Mouse (Mus musculus) right cerebral cortex, postnatal 36 days (tissue): ENCODE data around the gene Sema3b.
"Not testable (repeated sequence)": the region's sequence is repeated elsewhere in the genome, so short reads cannot be mapped to it uniquely, and the experiment has no call there.

Experiments used
- DNase-seq, 2 experiments: peaks; one replicate each; pipeline ENCODE4 v3.0.0; 2022; ENCODE audit warnings: low spot score in 2 of 2, mixed read lengths in 1 of 2

Gene Sema3b

DNA sequence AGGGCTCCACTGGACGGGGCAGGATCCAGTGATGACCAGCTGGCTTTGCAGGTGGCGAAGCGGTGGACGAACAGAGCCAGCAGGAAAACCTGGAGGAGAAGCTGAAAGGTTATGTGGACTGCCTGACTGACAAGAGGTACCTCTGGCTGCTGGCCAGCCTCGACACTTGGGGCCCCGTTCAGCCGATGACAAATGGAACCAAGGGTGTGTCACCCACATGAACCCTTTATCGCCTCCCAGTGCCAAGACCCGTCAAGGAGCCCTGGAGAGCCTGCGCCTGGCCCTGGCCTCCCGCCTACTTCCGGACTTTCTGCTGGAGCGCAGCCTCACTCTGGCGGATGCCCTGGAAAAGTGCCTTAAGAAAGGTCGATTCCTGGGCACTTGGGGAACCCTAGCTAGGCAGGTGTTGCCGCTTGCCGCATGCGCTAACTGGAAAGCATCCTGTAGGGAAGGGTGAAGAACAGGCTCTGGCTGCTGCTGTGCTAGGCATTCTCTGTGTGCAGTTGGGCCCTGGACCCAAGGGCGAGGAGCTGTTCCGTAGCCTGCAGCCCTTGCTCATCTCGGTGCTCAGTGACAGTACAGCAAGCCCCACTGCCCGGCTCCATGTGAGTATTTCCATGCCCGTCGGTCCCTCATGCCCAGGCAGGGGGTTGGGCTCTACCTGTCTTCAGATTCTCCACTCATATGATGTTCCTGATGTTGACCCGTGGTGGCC lies 18.8 kb downstream of the Sema3b start:
- DNase-seq: no peak

GRCm38 (mm10) chr9:107587833-107588639 lies 21.0 kb downstream of the Sema3b start:
- DNase-seq: no peak

DNA sequence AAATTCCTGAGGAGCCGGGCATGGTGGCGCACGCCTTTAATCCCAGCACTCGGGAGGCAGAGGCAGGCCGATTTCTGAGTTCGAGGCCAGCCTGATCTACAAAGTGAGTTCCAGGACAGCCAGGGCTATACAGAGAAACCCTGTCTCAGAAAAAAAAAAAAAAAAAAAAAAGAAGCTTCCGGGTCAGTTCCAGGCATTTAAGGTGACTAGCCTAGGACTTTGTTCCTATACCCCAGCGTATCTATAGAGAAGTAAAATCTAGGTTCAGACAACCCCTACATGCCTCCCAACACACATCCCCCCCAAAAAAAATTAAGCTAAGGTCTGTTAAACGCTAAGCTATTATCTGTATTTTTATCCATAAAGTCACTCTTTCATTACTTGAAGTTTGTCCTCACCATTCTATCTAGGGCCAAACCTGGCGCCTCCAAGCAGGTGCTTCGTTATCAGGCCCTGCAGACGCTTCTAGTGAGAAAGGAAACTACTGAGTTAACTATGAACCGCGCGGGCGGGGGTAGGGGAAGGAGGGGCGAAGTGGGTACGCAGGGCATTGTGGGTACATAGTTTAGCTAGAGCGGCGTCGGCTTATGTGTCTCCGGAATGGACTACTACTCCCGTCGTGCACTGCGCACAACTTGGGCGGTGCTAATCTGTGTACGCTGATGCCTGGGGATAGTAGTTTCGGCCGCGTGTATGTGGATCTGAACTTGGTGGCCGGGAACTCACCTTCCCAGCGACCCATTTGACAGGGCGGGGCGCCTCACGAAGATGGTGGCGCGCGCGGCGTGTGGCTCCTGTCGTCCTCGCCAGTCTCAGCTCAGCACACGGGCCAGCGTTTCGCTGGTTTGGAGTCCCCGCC lies 21.8 kb downstream of the Sema3b start, which contains the start of gene Ifrd2:
Ifrd2 (plus strand) TSS at position 669 of the 859 bp plus-strand sequence.
- peak; percentile 99 for DNase-seq

GRCm38 (mm10) chr9:107586504-107586903 lies 22.5 kb downstream of the Sema3b start:
- DNase-seq: no peak

DNA sequence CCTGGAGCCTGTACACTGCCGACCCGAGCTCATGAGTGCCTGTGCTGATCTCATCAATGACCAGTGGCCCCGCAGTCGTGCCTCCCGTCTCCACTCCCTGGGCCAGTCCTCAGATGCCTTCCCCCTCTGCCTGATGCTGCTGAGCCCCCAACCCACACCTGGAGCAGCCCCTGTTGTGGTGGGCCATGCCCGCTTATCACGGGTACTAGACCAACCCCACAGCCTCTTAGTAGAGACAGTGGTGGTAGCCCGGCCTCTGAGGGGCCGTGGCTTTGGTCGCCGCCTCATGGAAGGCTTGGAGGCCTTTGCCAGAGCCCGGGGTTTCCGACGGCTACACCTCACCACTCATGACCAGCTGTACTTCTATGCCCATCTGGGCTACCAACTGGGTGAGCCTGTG lies 25.9 kb downstream of the Sema3b start:
- DNase-seq: no peak

GRCm38 (mm10) chr9:107582509-107583062 lies 26.4 kb downstream of the Sema3b start:
- DNase-seq: no peak

- no peak for DNase-seq
Observed at GRCm38 (mm10) chr9:107581584-107581983, 27.4 kb downstream of the Sema3b start.

- peak; percentile 86 to 91 for DNase-seq
Observed at GRCm38 (mm10) chr9:107580501-107581317, 28.3 kb downstream of the Sema3b start, which contains the start of gene Hyal3. Gene Hyal3, plus strand, starts transcription at chr9:107580818.

GRCm38 (mm10) chr9:107579023-107579900 lies 29.8 kb downstream of the Sema3b start:
- DNase-seq: no peak

DNA sequence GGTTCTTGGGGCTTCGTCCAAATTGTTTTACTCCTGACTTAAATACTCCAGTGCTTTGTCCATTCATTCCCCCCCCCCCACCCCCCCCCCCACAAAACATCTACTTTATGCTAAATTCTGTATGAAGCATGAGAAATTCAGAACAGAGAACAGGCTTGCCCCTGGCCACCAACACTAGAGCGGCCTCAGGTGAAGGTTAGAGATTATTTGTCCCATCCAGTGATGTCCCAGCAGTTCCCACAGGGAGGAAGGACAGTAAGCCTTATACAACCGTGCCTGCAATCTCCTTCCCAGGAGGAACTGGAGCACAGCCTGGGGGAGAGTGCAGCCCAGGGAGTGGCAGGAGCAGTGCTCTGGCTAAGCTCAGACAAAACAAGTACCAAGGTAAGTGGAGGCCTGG lies 30.4 kb downstream of the Sema3b start, which contains the start of gene Naa80:
Naa80 (plus strand) TSS at position 301 of the 400 bp plus-strand sequence.
- DNase-seq: no peak

DNA sequence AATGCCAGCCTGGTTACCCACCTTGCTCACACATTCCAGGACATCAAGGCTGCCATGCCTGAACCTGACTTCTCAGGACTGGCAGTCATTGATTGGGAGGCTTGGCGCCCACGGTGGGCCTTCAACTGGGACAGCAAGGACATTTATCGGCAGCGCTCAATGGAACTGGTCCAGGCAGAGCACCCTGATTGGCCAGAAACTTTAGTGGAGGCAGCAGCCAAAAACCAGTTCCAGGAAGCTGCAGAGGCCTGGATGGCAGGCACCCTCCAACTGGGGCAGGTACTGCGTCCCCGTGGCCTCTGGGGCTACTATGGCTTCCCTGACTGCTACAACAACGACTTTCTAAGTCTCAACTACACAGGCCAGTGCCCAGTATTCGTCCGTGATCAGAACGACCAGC lies 31.2 kb downstream of the Sema3b start:
- no peak for DNase-seq

- DNase-seq: no peak
Observed at GRCm38 (mm10) chr9:107576357-107577107, 32.5 kb downstream of the Sema3b start, which contains the start of gene Hyal1. Gene Hyal1, plus strand, starts transcription at chr9:107576927.

GRCm38 (mm10) chr9:107575579-107576356 lies 33.3 kb downstream of the Sema3b start:
- DNase-seq: no peak

DNA sequence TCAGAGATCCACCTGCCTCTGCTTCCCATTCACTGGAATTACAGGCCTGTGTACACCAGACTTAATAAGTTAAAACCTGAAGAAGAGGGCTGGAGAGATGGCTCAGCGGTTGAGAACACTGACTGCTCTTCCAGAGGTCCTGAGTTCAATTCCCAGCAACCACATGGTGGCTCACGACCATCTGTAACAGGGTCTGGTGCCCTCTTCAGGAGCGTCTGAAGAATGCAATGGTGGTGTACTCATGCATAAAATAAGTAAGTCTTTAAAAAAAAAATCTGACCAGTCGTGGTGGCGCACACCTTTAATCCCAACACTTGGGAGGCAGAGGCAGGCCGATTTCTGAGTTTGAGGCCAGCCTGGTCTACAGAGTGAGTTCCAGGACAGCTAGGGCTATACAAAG lies 35.3 kb downstream of the Sema3b start:
- DNase-seq: not testable (repeated sequence)

- DNase-seq: no peak
Observed at GRCm38 (mm10) chr9:107572327-107572662, 36.7 kb downstream of the Sema3b start.

GRCm38 (mm10) chr9:107571534-107572326 lies 37.3 kb downstream of the Sema3b start:
- no peak for DNase-seq

DNA sequence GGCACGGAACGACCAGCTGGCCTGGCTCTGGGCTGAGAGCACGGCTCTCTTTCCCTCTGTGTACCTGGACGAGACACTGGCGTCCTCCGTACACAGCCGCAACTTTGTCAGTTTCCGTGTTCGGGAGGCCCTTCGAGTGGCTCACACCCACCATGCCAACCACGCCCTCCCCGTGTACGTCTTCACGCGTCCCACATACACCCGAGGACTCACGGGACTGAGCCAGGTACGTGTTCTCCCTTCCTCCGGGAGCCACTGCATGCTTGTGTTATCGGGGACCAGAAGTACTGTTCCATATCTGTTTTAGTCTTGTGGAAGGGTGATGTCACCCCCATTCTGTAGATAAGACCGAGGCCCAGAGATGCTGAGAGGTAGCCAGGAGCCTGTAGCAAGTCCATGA lies 38.2 kb downstream of the Sema3b start:
- DNase-seq: no peak
